In the genomic region with DNA sequence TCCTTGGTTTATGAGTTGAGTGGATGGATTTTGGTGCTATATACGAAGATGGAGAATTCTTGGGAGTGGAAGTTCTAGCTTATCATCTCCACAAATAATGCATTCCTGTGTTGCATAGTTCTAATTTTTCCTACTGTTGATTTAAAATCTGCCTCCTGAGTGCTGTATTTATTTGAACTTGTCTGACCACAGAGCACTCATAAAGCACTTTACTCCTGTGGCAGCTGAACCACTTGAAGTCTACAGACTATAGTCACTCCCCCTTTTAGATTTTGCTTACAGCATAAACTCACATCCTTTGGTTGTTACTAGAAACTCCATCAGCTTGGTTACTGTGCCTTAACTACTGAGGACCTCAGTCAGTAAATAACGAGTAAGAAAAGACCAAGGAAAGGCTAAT, we compare ENCODE assay signal across 27 mouse cellular contexts. TPM values are rescaled to one million over a fixed set of nuclear protein-coding genes. Genes with fewer than 3 reads are reported as not detected.
DNase-seq lines count a peak whose midpoint lies in the region; ATAC-seq and TF ChIP-seq lines count a peak whose summit lies in the region.
"Had no signal": no experiment of that assay in that cellular context is flagged by ENCODE, and none has a peak within 500 bp of the region (broad histone marks: within the 10 kb centered on the region; RNA-seq: fewer than 3 reads in every experiment).

No protein-coding gene starts in this region.

- peak overlapping the region; percentile 50 for H3K4me3 ChIP-seq in liver, embryonic 12.5 days
- no peak overlapping the region for H3K4me3 ChIP-seq in liver, postnatal 0 days (ENCODE audit: low read depth, low read length)
- H3K4me3 ChIP-seq in lung, postnatal 0 days (ENCODE audit: low read depth, low read length), result no peak overlapping the region
- H3K4me3 ChIP-seq in lung, adult 2 months (replicated peaks; ENCODE audit: extremely low read depth, low read depth, low read length), result no peak overlapping the region
- H3K4me3 ChIP-seq in liver, embryonic 14.5 days (ENCODE audit: insufficient read depth in 1 of 2, low read depth in 2 of 2, low read length in 2 of 2), result no peak overlapping the region; a peak in 1 of 4 replicates
- H3K4me3 ChIP-seq: forebrain, embryonic 10.5 days; forebrain, embryonic 13.5 days; heart, adult 2 months; heart, embryonic 10.5 days; heart, embryonic 13.5 days had no signal

- peaks cover 20% of the 10 kb centered on the region for H3K36me3 ChIP-seq in liver, embryonic 12.5 days
- no peaks in the 10 kb centered on the region for H3K36me3 ChIP-seq in liver, postnatal 0 days (replicated peaks; ENCODE audit: insufficient read depth, low read length)
- no peaks in the 10 kb centered on the region for H3K36me3 ChIP-seq in lung, postnatal 0 days (ENCODE audit: insufficient read depth, low read length)
- H3K36me3 ChIP-seq in liver, embryonic 14.5 days (replicated peaks; ENCODE audit: control insufficient read depth, insufficient read depth, low read depth), result no peaks in the 10 kb centered on the region
- H3K36me3 ChIP-seq: forebrain, embryonic 10.5 days; heart, embryonic 10.5 days; heart, embryonic 13.5 days had no signal

- DNase-seq in liver, postnatal 0 days, result no peak
- DNase-seq in lung, postnatal 0 days (ENCODE audit: low spot score), result peak; percentile 90
- no peak for DNase-seq in lung, adult 2 months
- DNase-seq in liver, embryonic 14.5 days (ENCODE audit: low read depth in 3 of 3, low spot score in 3 of 3), result no peak
- peak; percentile 65 for DNase-seq in lung, postnatal 36 days
- no peak for DNase-seq in cerebellum, postnatal 14 days
- DNase-seq: adrenal gland, adult 2 months; adrenal gland, postnatal 14 days; cerebellum, adult 11 months; cerebellum, adult 8-10 months; cerebellum, postnatal 10 days; gastrocnemius, postnatal 10 days; gastrocnemius, postnatal 36 days; heart, adult 2 months; heart, postnatal 14 days; heart, postnatal 4 days had no signal

- no peak for TF ChIP-seq POLR2A in lung, adult 2 months (IDR thresholded peaks at IDR 0.05; ENCODE audit: borderline replicate concordance, extremely low read depth, low read depth, low read length)

- 83% methylated on average over 2 of the region's 2 CpGs for WGBS in liver, embryonic 12.5 days (ENCODE audit: insufficient replicate concordance)
- 76% methylated on average over 2 of the region's 2 CpGs for WGBS in liver, postnatal 0 days (ENCODE audit: insufficient replicate concordance)
- WGBS in lung, postnatal 0 days, result 57% methylated on average over 2 of the region's 2 CpGs
- 65% methylated on average over 2 of the region's 2 CpGs for WGBS in lung, adult 2 months
- 74% methylated on average over 2 of the region's 2 CpGs for WGBS in liver, embryonic 14.5 days (ENCODE audit: insufficient replicate concordance)

- no peak for TF ChIP-seq CTCF in liver, postnatal 0 days (IDR thresholded peaks at IDR 0.05; ENCODE audit: low read depth)
- no peak for TF ChIP-seq CTCF in lung, postnatal 0 days (IDR thresholded peaks at IDR 0.05)
- TF ChIP-seq CTCF in lung, adult 2 months (IDR thresholded peaks at IDR 0.05; ENCODE audit: insufficient read depth, low read length), result no peak
- TF ChIP-seq CTCF in liver, embryonic 14.5 days (IDR thresholded peaks at IDR 0.05; ENCODE audit: low read depth), result no peak

- peak overlapping the region; percentile 37; the same call in 1 of the 2 replicates for H3K27ac ChIP-seq in liver, embryonic 12.5 days
- no peak overlapping the region for H3K27ac ChIP-seq in liver, postnatal 0 days (ENCODE audit: low read depth)
- H3K27ac ChIP-seq in lung, postnatal 0 days (ENCODE audit: low read length), result no peak overlapping the region
- no peak overlapping the region for H3K27ac ChIP-seq in liver, embryonic 14.5 days
- H3K27ac ChIP-seq: forebrain, embryonic 10.5 days; forebrain, embryonic 13.5 days; heart, adult 2 months; heart, embryonic 10.5 days; heart, embryonic 13.5 days; hindbrain, embryonic 14.5 days had no signal

- peak overlapping the region; percentile 58 for H3K4me2 ChIP-seq in liver, embryonic 12.5 days
- no peak overlapping the region for H3K4me2 ChIP-seq in liver, postnatal 0 days (ENCODE audit: low read depth, low read length)
- no peak overlapping the region for H3K4me2 ChIP-seq in lung, postnatal 0 days (replicated peaks; ENCODE audit: low read depth, low read length)
- peak overlapping the region; percentile 71 for H3K4me2 ChIP-seq in liver, embryonic 14.5 days (ENCODE audit: low read depth)
- H3K4me2 ChIP-seq: forebrain, embryonic 13.5 days; heart, embryonic 13.5 days; hindbrain, embryonic 14.5 days had no signal

- no peaks in the 10 kb centered on the region for H3K9me3 ChIP-seq in liver, embryonic 12.5 days (replicated peaks)
- H3K9me3 ChIP-seq in liver, postnatal 0 days (ENCODE audit: low read length), result no peaks in the 10 kb centered on the region
- no peaks in the 10 kb centered on the region for H3K9me3 ChIP-seq in lung, postnatal 0 days (ENCODE audit: low read length)
- no peaks in the 10 kb centered on the region for H3K9me3 ChIP-seq in liver, embryonic 14.5 days (ENCODE audit: control insufficient read depth, low read length)
- H3K9me3 ChIP-seq: forebrain, embryonic 10.5 days; forebrain, embryonic 13.5 days; heart, embryonic 10.5 days; heart, embryonic 13.5 days had no signal

- TF ChIP-seq EP300 in liver, postnatal 0 days (IDR thresholded peaks at IDR 0.05; ENCODE audit: low read depth), result no peak
- peak; percentile 97 for TF ChIP-seq EP300 in lung, postnatal 0 days (IDR thresholded peaks at IDR 0.05)
- no peak for TF ChIP-seq EP300 in liver, embryonic 14.5 days (IDR thresholded peaks at IDR 0.05; ENCODE audit: low read depth)

- 0 out of 2 replicates have a peak, but pooled peaks cover 4% of the 10 kb centered on the region for H3K27me3 ChIP-seq in liver, embryonic 12.5 days (replicated peaks)
- H3K27me3 ChIP-seq in liver, postnatal 0 days (ENCODE audit: insufficient read depth, low read length), result no peaks in the 10 kb centered on the region
- no peaks in the 10 kb centered on the region for H3K27me3 ChIP-seq in lung, postnatal 0 days (replicated peaks; ENCODE audit: insufficient read depth, low read length)
- H3K27me3 ChIP-seq in liver, embryonic 14.5 days (ENCODE audit: control insufficient read depth, insufficient read depth, low read length), result no peaks in the 10 kb centered on the region
- H3K27me3 ChIP-seq: forebrain, embryonic 13.5 days had no signal

- ATAC-seq in liver, embryonic 12.5 days, result no peak
- no peak for ATAC-seq in liver, postnatal 0 days
- ATAC-seq in lung, postnatal 0 days, result peak; percentile 93
- ATAC-seq in liver, embryonic 14.5 days (ENCODE audit: insufficient read depth), result no peak
- ATAC-seq: CD4-positive, CD25-positive, alpha-beta regulatory T cell, adult 4 months; forebrain, embryonic 13.5 days; forebrain, embryonic 16.5 days had no signal

- H3K4me1 ChIP-seq in liver, embryonic 12.5 days, result peaks cover 52% of the 10 kb centered on the region
- H3K4me1 ChIP-seq in liver, postnatal 0 days (ENCODE audit: insufficient read depth), result peaks cover 10% of the 10 kb centered on the region
- 0 out of 2 replicates have a peak, but pooled peaks cover 2% of the 10 kb centered on the region for H3K4me1 ChIP-seq in lung, postnatal 0 days (ENCODE audit: insufficient read depth, low read depth, low read length)
- H3K4me1 ChIP-seq in lung, adult 2 months (ENCODE audit: control insufficient read depth, insufficient read depth, low read length), result no peaks in the 10 kb centered on the region; the same call in 1 of the 2 replicates
- peaks cover 17 to 21% of the 10 kb centered on the region in 2 experiments for H3K4me1 ChIP-seq in liver, embryonic 14.5 days (replicated peaks; ENCODE audit: control insufficient read depth in 2 of 2, insufficient read depth in 2 of 2, low read length in 1 of 2)

- H3K9ac ChIP-seq in liver, embryonic 12.5 days, result 0 out of 2 replicates have a peak overlapping the region, but pooled peaks have one; percentile 54
- no peak overlapping the region for H3K9ac ChIP-seq in liver, postnatal 0 days (replicated peaks)
- no peak overlapping the region for H3K9ac ChIP-seq in lung, postnatal 0 days (replicated peaks; ENCODE audit: low read depth)
- H3K9ac ChIP-seq in liver, embryonic 14.5 days (replicated peaks), result no peak overlapping the region
- H3K9ac ChIP-seq: forebrain, embryonic 13.5 days; heart, embryonic 13.5 days; hindbrain, embryonic 14.5 days had no signal

RNA-seq across cellular contexts. Expression of a gene that starts 18.6 kb away (rescaled TPM):
- 2.2 and 3.1 TPM in 2 replicates for polyA plus RNA-seq in liver, embryonic 12.5 days (2016; fragmentation: Nextera tagmentation; extraction: Ambion mirVana)
- 1.2 and 1.3 TPM in 2 replicates for polyA plus RNA-seq in liver, postnatal 0 days (2015; fragmentation: Nextera tagmentation; extraction: Ambion mirVana)
- 0.21 and 0.33 TPM in 2 replicates for polyA plus RNA-seq in lung, postnatal 0 days (2015; fragmentation: Nextera tagmentation; extraction: Ambion mirVana)
- 0.02 TPM in 1 of 2 replicates, not detected in the other for polyA plus RNA-seq in lung, adult 2 months (2012; rRNA removed)
- polyA plus RNA-seq in liver, embryonic 14.5 days (2012; rRNA removed), result 0.38 and 0.71 TPM in 2 replicates
- polyA plus RNA-seq in liver, embryonic 14.5 days (2014; fragmentation: Nextera tagmentation; extraction: Ambion mirVana), result 0.69 and 1.1 TPM in 2 replicates
- polyA plus RNA-seq: adrenal gland, adult 2 months; C2C12; embryonic facial prominence, embryonic 14.5 days; heart, adult 2 months; heart, embryonic 16.5 days had no signal

Comparison
In these comparisons a context has a peak if more than half of its experiments do, and no peak if none do; other contexts are left out.
1. H3K4me2 ChIP-seq: peak in liver, embryonic 12.5 days (single experiment) and liver, embryonic 14.5 days (single experiment); none in liver, postnatal 0 days (single experiment) and lung, postnatal 0 days (single experiment).
2. DNase-seq: peak in lung, postnatal 0 days (single experiment) and lung, postnatal 36 days (single experiment); none in liver, postnatal 0 days (single experiment), lung, adult 2 months (single experiment), liver, embryonic 14.5 days (0 of 3) and cerebellum, postnatal 14 days (0 of 2).